Mouse (Mus musculus) thymus, postnatal 25 days (tissue): ENCODE measurements around the gene Kcnmb4.
A peak's percentile ranks its signal among the peaks of the same experiment; 100 is the strongest.

ENCODE experiments used
- DNase-seq: peaks from one replicate; pipeline ENCODE4 v3.0.0; 2022

Gene Kcnmb4

DNA sequence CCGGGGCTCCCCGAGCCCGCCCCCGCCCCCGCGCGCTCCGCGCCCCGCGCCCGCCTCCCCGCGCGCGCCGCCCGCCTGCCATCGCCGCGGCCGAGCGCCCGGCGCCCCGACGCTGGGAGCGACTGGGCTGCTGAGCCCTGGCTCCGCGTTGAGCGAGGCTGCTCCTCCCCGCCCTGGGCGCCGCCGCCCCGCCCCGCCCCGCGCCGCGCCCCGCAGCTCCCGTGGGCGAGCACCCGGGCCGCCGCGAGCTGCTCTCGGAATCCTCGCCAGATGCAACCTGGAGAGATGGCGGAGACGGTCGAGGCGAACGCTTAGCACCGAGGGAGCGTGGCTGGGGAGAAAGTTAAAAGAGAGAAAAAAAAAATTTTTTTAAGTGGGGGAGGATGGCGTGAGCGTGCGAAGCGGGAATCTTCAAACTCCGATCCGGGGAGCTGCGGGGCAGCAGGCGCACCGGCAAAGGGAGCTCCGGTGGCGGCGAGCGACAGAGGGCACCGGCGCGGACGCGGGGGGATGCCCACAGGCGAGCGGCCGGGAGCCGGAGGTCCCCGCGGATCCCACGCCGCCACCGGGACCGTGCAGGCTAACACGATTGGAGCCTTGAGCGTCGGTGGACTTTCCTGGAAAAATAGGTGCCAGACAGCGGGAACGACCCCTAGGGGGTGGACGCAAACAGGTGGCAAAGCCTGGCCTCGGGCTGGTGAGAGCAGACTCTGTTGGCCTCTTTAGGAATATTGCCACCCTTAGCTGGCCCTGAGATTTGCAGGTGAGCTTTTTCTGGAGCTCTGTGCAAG is at the start of gene Kcnmb4:
Gene Kcnmb4, minus strand, starts transcription at position 120 of the 791 bp plus-strand sequence.
- peak; percentile 53 for DNase-seq

DNA sequence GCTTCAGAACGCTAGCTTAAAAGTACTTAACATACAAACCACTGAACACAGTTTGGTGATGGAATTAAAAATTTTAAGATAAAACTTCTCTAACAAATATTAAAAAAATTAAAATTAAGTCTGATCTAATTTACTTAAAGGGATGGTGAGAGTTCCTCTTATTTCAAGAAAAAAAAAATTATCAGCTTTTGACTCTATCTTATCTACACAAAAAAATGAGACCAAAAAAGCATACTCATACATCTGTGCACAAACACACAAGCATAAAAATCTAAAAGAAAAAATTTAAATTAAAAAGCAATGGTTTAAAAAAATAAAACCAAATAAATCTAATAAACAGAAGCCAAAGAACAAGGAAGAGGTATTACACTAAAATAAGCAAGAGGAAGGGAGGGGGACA is 45.9 kb upstream of the Kcnmb4 start:
- no peak for DNase-seq

- no peak for DNase-seq
Measured at GRCm38 (mm10) chr10:116515590-116515989, 41.9 kb upstream of the Kcnmb4 start.

DNA sequence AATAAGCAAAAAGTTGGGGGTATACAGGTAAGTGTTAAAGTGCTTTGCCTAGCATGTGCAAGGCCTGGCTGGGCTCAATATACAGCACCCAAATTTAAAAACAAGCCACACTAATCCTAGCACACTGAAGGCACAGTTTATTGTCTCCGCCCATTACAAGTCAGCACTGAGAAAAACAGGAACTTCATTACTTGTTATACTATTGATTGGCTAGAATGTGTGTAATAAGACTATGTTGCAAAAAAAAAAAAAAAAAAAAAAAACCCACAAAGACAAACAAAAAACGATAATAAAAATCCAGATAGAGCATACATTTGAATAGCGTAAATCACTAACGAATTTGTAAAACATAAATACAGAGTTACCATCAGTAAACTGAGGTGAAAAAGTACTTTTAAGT is 41.5 kb upstream of the Kcnmb4 start:
- no peak for DNase-seq

- no peak for DNase-seq
Measured at GRCm38 (mm10) chr10:116513254-116513635, 39.6 kb upstream of the Kcnmb4 start.

- DNase-seq = no peak
Measured at GRCm38 (mm10) chr10:116512521-116513253, 39.0 kb upstream of the Kcnmb4 start.

GRCm38 (mm10) chr10:116505303-116506014 is 31.8 kb upstream of the Kcnmb4 start:
- no peak for DNase-seq

DNA sequence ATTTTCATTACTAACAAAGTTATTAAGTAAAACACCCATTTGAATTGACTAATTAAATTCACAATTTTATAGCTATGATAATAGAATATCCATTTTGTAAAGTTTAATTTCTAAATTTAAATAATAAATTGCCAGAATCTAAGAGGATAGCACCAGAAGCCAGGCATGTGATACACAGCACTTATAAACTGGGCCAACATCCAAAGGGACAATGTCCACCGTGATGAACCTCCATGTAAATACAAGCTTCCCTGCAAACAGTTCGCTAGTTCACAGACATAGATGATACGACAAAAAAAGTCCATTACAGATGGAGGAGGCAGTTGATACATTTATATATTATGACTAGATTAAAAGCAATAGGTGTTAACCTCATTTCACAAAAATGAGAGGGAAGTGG is 19.1 kb upstream of the Kcnmb4 start:
- no peak for DNase-seq

GRCm38 (mm10) chr10:116486895-116487747 is 13.4 kb upstream of the Kcnmb4 start:
- DNase-seq = no peak

GRCm38 (mm10) chr10:116481917-116482316 is 8.2 kb upstream of the Kcnmb4 start:
- DNase-seq = no peak

- DNase-seq = no peak
Measured at GRCm38 (mm10) chr10:116480988-116481387, 7.3 kb upstream of the Kcnmb4 start.

DNA sequence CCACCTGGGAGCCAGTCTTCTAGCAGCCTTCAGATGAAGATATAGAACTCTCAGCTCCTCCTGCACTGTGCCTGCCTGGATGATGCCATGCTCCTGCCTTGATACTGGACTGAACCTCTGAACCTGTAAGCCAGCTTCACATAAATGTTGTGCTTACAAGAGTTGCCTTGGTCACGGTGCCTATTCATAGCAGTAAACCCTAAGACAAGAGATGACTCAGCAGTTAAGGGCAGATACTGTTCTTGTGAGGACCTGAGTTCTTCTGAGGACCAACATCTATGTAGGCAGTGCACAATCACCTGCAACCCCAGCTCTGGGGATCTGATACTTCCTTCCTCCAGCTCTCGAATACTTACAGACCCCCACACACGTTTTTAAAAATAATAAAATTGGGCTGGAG is 2.9 kb upstream of the Kcnmb4 start:
- no peak for DNase-seq

- no peak for DNase-seq
Measured at GRCm38 (mm10) chr10:116475725-116476124, 2.0 kb upstream of the Kcnmb4 start.

- peak; percentile 73 for DNase-seq
Measured at GRCm38 (mm10) chr10:116473071-116473758, 463 bp downstream of the Kcnmb4 start.

- peak; percentile 16 for DNase-seq
Measured at GRCm38 (mm10) chr10:116472579-116472978, 1.1 kb downstream of the Kcnmb4 start.

- no peak for DNase-seq
Measured at GRCm38 (mm10) chr10:116470306-116470925, 3.3 kb downstream of the Kcnmb4 start.

DNA sequence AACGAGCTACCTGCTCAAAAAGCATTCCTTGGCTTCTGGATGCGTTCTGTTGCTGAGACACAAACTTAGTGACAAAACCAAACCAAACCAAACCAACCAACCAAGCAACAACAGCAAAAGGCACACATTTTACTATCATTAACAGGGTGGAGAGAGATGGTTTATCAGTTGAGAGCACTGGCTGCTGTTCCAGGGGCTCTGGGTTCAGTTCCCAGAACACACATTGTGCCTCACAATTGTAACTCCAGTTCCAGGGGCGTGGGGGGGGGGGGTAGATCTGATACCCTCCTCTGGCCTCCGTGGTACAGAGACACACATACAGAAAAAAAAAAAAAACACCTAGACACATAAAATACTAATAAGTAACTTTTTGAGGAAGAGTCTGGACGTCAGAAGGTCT is 5.6 kb downstream of the Kcnmb4 start:
- DNase-seq = no peak

DNA sequence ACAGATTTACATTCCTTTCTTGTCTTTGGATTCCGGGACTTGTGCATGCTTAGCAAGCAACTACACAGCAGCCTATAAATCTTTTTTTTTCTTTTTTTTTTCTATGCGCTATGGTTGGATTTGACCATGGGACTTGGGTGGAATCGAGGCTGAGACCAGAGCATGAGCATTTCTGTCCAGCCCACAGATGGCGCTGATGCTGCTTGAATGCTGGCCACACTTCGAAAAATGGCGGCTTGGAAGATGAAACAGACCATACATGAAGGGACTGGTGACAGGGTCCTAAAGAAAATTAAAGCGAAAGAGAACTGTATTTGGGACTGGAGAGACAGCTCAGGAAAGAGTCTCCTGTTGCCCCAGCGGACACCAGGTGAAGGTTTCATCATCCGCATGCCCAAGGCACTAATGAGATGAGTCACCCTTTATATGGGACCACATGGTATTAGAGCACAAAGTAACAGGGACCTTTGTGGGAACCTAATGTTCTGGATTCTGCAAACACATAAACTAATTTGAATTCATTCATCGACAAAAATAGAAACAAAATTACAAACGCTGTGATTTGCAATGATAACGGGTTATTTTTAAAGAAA is 9.8 kb downstream of the Kcnmb4 start:
- DNase-seq = peak; percentile 19

DNA sequence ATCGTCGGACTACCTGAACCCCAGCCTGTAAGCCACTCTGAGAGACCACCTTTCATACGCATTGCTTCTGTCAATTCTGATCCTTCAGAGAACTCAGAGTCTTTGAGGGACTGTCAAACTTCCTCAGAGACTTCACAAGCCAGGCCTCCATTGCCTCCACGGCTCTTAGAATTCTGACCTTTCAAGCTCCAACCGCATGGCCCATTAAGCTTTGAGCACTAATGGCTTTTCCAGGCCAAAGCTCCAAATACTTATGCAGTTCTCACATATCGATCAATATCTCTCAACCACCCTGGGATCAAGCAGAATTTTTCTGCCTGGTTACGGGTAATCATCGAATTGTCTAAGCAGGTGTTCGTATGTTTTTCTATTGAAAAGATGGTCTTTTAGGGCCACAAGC is 12.2 kb downstream of the Kcnmb4 start:
- DNase-seq = no peak

DNA sequence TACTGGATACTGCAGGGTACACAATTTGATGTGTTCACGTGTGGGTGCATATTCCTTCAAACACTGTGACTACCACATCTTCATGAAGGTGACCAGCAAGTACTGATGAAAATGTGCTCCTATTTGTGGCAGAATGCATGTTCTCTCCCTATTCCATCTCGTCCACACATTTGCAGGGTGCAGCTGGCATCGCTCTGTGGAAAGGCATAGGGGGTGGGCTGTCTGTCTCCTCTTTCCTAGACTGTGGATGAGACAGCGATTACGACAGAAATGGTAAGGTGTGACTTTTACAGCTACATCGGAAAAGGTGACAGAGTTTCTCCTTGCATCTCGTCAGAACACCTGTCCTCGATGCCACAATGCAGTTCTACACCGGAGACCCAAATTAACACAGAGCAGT is 14.9 kb downstream of the Kcnmb4 start:
- DNase-seq = no peak

DNA sequence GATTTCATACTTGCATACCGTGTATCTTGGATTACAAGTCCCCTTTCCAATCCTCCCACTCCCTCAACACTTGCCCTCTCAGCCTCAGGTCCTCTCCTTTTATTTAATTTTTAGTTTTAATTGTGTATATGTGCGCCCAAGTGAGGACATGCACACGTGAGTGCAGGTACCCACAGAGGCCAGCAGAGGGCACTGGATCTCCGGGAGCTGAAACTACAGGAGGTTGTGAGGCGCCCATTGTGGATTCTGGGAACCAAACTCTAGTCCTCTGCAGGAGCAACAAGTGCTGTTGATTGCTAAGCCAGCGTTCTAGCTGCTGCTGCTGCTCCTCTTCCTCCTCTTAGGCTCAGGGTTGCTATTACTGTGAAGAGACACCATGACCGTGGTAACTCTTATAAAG is 20.9 kb downstream of the Kcnmb4 start:
- DNase-seq = no peak
